Mouse (Mus musculus): Measurements from ENCODE around the gene Sertad3. TPM values are rescaled to one million over a fixed set of nuclear protein-coding genes. Genes with fewer than 3 reads are reported as not detected.
"Not testable (repeated sequence)": the region's sequence is repeated elsewhere in the genome, so short reads cannot be mapped to it uniquely, and the experiment has no call there.

Sertad3 gene
- total RNA-seq, 2 experiments from 2014 or later: 4.3 to 10.1 TPM

DNA sequence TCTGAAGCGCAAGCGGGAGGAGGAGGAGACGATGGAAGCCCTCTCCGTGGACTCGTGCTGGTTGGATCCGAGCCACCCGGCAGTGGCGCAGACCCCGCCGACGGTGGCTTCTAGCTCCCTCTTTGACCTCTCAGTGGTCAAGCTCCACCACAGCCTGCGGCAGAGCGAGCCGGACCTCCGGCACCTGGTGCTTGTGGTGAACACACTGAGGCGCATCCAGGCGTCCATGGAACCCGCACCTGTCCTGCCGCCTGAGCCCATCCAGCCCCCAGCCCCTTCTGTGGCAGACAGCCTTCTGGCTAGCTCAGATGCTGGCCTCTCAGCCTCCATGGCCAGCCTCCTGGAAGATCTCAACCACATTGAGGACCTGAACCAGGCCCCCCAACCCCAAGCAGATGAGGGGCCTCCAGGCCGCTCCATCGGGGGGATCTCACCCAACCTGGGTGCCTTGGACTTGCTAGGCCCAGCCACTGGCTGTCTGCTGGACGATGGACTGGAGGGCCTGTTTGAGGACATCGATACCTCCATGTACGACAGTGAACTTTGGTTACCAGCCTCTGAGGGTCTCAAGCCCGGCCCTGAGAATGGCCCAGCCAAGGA lies 15.8 kb downstream of the Sertad3 start:
- ATAC-seq (replicated peaks; ENCODE audit: low FRiP score, low TSS enrichment, poor library complexity, severe bottlenecking): no peak

DNA sequence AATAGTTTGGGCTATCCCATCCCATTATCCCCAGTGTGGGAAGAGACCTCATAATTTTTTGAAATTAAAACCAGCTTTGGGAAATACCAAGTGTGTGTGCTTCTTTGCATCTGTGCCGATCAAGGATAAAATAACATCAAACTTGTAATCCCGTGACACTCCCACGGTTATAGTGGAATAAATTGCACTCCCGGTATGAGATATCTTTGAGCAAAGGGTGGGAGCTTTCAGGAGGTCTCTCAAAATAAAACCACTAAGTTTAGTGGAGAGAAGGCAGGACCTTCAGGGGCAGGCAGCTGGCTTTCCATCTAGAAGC lies 16.6 kb downstream of the Sertad3 start:
- ATAC-seq (replicated peaks; ENCODE audit: low FRiP score, low TSS enrichment, poor library complexity, severe bottlenecking): no peak

DNA sequence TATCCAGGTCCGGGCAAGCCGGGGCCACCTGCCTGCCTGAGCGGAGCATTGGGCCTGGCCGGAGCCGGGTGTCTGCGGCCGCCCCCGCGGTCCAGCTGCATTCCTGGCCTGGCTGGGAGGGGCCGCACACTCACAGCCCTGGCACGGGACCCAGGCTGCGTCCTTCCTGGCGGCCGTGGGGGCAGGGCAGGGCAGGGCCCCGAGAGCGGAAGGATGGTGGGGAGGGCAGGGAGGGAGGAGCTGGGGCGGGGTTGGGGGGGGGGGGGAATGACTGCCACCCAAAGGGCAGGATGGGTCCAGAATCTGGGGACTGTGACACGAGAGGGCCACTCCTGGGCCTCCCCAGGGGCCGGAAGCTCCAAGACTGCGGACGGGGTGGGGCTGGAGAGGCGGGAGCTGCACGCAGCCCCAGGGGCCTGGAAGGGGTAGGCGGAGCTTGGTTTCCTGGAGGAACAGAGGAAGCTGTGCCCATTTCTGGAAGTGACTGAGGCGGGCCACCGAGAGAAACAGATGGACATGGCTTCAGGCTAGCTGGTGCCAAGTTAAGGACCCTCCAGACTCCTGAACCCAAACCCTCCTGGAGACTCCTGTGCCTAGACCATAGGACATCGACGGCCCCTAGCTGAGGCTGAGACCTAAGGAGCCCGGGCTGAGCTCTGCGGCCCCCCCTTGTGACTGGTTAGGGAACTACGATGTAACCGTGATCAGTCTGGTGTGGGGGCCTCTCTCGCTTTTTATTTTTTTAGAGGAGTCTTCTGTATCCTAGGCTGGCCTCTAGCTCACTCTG lies 17.2 kb downstream of the Sertad3 start:
- peak; percentile 74 for ATAC-seq (replicated peaks; ENCODE audit: low FRiP score, low TSS enrichment, poor library complexity, severe bottlenecking)

DNA sequence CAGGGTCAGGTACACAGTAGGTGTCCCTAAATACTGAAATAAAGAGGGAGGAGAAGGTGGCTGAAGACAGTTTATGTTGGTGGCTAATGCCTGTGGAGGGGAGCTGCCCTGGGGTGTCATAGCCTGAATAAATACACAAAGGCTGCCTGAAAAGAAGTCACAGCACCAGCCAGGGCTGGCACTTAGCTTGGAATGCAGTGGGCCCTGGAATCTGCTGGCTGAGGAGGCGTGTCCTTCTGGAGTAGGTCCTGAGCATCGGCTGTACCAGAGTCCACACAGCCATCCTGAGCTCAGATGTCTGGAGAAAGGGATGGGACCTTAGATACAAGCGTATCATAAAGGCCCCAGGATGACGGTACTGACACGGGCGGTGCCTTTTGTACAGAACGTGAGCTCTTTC lies 18.3 kb downstream of the Sertad3 start:
- ATAC-seq (replicated peaks; ENCODE audit: low FRiP score, low TSS enrichment, poor library complexity, severe bottlenecking): no peak

DNA sequence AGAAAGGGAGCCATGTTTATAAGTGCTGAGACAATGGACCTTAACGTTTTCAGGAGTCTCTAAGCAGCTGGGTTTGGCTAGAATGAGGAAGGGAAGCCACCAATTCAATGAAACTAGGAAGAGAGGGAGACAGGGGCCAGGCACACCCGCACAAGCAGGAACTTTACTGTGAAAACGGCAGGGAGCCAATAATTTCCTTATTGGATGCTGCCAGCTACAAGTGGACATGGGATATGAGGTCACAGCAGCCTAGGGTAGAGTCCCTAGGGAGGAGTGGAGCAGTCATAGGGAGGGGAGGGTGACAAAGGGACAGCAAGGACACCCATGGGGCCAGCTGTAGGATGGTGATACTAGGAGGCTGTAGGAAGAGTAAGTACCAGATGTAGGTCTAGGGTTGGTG lies 19.5 kb downstream of the Sertad3 start:
- ATAC-seq (replicated peaks; ENCODE audit: low FRiP score, low TSS enrichment, poor library complexity, severe bottlenecking): no peak

DNA sequence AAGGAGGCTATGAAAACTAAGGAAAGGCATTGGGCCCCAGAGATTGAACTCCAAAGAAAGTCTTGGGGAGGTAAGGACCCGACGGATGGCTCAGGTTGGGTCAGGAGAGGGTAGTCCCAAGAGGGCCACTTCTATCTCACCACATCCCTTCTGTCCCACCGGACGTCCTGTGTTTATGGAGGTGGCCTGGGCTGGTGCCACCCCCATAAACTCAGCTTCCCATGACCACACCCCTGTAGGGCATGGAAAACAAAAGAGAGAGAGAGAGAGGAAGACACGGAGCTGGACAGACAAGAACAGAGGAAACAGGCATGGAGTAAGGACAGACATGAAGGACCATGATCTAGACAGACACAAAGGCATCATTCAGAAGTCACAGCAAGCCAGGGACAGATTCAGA lies 19.9 kb downstream of the Sertad3 start:
- no peak for ATAC-seq (replicated peaks; ENCODE audit: low FRiP score, low TSS enrichment, poor library complexity, severe bottlenecking)

DNA sequence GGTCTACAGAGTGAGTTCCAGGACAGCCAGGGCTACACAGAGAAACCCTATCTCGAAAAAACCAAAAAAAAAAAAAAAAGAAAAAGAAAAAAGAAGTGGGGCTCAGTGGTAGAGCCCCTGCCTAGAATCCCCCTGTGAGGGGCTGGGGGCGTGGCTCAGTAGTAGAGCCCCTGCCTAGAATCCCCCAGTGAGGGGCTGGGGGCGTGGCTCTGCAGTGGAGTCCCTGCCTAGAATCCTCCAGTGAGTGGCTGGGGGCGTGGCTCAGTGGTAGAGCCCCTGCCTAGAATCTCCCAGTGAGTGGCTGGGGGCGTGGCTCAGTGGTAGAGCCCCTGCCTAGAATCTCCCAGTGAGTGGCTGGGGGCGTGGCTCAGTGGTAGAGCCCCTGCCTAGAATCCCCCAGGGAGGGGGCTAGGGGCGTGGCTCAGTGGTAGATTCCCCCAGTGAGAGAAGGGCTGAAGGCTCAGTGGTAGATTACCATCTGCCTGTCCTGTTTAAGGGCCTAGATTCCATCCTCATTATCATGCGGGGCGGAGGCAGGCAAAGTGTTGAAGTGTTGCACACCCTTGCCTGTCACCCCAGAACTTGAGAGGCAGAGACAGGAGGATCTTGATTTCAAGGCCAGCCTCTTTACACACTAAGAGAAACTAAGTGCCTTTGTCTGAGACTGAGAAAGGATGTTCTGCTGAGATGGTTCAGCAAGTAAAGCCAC lies 21.2 kb downstream of the Sertad3 start:
- not testable (repeated sequence) for ATAC-seq (replicated peaks; ENCODE audit: low FRiP score, low TSS enrichment, poor library complexity, severe bottlenecking)

DNA sequence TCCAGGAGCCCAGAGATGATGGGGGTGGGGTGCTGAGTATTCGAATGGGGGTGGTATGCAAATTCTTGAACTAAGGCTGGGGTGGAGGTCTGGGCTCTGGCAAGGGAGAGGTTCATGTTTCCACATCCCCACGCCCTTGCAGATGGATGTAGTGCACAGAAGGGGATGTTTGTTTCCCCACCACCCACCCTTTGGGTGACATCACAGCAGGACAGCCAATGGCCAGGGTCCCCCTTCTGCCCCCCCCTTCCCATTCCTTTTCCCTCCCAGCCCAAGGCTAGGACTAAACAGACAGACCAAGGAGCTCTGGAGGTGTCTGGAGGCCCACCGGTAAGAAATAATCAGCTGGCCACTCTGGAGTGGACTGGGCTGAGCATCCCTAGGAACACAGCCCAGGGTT lies 25.5 kb downstream of the Sertad3 start, which contains the start of gene Prx:
Gene Prx, plus strand, starts transcription at position 289 of the 400 bp plus-strand sequence.
- no peak for ATAC-seq (replicated peaks; ENCODE audit: low FRiP score, low TSS enrichment, poor library complexity, severe bottlenecking)

DNA sequence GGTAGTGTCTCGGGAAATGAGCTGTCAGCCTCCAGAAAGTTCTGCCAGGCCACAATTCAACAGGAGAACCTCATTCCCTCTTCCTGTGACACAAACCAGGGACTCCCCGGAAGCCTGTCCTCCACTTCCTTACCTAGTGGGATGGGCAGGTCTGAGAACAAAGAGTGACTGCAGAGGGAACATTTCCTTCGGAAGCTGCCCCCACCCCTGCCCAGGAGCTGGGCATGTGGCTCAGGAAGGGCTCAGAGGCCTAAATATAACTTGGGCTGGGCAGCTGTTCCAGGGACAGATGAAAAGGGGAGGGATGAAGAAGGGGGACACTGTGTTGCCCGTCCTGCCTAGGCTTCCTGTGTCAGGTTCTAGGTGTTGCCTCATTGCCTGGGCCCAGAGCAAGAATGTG lies 28.1 kb downstream of the Sertad3 start:
- no peak for ATAC-seq (replicated peaks; ENCODE audit: low FRiP score, low TSS enrichment, poor library complexity, severe bottlenecking)

DNA sequence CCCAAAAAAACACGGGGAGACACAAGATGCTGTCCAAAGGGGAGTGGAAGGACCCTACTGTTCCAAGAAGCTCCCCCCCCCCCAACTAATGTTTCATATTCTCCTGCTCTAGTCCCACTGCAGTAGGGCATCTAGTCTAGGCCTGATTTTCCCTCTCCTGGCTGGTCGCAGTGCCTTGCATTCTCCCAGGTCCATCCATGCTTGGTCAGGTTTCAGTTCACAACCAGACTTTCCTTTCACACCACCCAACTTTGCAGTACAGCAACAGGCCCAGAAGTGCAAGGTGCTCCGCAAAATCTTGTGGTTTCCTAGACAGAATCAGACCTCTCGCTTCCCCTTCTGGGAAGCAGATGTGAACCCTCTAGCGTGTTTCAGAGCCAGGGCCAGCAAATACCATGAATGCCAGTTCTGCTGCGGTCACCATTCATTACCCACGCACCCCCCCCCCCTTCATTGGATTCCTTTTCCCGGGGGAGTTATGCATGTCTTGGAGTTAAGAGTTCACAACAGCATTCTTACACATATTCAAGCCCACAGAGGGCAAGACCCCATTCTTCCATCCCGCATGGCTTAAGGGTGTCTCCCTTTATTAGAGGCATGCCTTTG lies 33.3 kb downstream of the Sertad3 start:
- ATAC-seq (replicated peaks; ENCODE audit: low FRiP score, low TSS enrichment, poor library complexity, severe bottlenecking): no peak

DNA sequence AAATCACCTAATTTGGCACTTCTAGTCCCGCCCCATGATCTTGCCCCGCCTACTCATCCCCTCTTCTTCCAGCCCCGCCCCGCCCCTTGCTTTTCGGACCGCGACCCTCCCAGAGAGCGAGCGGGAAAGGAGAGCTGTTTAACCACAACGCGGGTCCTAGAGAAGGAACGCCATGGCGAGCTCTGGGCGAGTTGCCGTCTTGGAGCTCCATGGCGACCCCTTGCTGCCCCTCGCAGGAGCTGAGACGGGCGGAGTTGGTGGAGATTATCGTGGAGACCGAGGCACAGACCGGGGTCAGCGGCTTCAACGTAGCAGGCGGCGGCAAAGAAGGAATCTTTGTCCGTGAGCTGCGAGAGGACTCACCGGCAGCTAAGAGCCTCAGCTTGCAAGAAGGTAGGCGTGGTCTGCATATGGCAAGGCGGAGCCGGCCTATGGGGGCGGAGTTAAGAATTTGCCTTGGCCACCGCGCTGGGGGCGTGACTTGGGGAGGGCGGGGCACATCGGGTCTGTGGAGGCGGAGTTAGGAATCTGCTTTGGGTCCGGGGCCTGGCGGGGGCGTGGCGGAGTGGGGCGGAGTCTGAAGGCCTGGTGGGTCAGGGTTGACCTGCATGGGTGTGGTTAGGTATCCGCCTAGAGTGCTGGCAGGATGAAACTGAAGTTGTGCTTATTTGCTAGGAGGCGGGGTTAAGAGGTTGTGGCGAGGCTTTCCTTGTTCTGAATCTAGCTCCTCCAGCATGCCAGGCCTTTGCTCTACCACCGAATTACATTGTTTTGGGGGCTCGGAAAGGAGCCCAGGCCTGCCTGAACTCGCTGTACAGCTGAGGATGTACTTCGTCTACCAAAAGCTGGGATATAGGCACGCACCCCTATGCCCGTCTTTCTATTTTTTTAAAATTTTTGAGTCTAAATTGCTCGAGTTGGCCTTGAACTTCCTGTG lies 34.4 kb downstream of the Sertad3 start:
- ATAC-seq (replicated peaks; ENCODE audit: low FRiP score, low TSS enrichment, poor library complexity, severe bottlenecking): peak; percentile 91

DNA sequence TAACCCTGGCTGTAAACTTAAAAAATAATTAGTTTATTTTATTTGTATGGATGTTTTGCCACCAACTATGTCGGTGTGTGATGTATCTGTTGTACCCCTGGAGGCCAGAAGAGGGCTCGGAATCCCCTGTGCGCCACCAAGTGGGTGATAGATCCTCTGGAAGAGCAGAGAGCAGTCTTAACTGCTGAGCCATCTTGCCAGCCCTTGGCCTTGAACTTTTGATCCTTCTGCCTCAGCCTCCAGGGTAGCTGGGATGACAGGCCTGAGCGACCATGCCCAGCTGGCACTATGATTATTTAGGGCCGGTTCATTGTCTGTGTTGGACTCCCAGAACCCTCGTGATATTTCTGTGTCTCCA lies 35.1 kb downstream of the Sertad3 start:
- ATAC-seq (replicated peaks; ENCODE audit: low FRiP score, low TSS enrichment, poor library complexity, severe bottlenecking): peak; percentile 84

DNA sequence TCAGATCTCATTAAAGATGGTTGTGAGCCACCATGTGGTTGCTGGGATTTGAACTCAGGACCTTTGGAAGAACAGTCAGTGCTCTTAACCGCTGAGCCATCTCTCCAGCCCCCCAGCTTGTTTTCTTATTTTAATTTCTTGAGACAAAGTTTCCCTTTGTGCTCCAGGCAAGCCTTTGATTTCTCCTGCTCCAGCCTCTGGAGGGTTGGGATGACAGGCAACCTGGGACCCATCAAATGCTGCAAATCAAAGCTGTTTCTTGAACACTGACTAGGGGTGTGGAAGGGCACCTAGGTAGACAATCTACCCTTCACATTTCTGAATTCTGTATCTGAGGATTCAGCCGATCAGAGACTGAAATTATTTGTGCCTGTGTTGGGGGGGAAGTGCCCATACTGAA lies 37.2 kb downstream of the Sertad3 start:
- ATAC-seq (replicated peaks; ENCODE audit: low FRiP score, low TSS enrichment, poor library complexity, severe bottlenecking): no peak

DNA sequence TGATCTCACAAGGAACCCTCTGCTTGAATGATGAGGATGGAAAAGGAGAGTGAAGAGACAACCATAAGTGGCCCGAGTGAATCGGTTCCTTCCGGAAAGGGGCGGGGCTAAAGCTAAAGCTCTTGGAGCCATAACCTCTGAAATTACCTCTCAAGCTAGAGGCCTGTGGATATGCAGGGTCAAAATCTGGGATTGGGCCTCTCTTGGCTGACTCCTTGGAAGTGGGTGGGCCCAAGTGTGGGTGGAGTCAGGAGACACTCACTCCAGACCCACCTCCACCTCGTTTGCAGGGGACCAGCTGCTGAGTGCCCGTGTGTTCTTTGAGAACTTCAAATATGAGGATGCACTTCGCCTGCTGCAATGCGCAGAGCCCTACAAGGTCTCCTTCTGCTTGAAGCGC lies 41.4 kb downstream of the Sertad3 start:
- ATAC-seq (replicated peaks; ENCODE audit: low FRiP score, low TSS enrichment, poor library complexity, severe bottlenecking): no peak

DNA sequence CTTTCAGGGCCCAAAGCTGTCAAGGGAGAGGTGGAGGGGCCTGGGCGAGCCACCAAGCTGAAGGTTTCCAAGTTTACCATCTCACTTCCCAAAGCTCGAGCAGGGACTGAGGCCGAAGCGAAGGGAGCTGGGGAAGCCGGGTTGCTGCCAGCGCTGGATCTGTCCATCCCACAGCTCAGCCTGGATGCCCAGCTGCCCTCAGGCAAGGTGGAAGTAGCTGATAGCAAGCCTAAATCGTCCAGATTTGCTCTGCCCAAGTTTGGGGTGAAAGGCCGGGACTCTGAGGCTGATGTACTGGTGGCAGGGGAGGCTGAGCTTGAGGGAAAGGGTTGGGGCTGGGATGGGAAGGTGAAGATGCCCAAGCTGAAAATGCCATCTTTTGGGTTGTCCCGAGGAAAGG lies 44.7 kb downstream of the Sertad3 start:
- ATAC-seq (replicated peaks; ENCODE audit: low FRiP score, low TSS enrichment, poor library complexity, severe bottlenecking): no peak

DNA sequence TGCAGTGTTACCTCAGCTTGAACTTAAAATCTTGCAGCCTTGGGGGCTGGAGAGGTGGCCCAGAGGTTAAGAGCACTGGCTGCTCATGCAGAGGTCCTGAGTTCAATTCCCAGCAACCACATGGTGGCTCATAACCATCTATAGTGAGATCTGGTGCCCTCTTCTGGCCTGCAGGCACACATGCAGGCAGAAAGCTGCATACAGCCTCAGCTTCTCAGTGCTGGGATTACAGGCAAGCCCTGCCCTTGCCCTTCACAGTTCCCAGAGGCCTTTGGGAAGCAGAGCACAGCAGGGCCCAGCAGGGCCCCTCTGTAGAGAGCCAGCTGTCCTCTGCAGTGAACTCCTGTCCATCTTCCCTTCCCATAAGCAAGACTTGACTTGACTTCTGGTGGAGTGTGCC lies 46.5 kb downstream of the Sertad3 start:
- no peak for ATAC-seq (replicated peaks; ENCODE audit: low FRiP score, low TSS enrichment, poor library complexity, severe bottlenecking)

DNA sequence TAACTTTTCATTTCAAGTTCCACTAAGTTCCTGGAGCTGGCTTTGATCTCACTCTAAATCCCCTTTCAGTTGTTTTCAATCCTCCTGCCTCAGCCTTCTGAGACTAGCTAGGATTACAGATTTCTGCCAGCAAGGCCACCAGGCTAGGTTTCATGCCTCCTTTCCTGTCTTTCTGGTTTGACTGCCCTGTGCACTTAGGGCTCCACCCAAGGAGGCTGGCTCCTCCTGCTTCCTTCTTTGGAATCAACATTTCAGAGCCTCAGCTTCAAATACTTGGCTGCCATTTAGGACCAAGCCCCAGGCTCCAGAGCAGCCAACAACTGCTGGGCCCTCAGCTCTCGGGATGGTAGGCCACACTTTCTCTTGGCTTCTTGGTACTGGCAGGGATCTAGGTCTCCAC lies 47.0 kb downstream of the Sertad3 start:
- ATAC-seq (replicated peaks; ENCODE audit: low FRiP score, low TSS enrichment, poor library complexity, severe bottlenecking): no peak

DNA sequence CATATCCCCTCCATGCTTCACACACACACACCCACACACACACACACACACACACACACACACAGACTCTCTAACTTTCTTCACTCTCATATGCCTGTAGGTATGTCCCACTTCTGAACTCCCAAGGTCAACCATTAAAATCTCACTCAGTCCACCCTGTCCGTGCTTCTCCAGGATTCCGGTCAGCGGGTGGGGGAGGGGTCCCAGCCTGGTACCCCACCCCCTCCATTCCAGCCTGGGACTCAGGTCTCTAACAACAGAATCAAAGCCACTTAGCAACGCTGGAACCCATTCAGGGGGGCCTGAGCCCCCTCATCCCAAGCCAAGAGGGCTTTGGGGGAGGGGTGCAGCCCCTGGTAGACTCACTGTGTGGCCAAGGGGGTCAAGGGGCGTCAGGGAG lies 49.4 kb downstream of the Sertad3 start, which contains the start of gene Hipk4:
Gene Hipk4, plus strand, starts transcription at position 301 of the 400 bp plus-strand sequence.
- no peak for ATAC-seq (replicated peaks; ENCODE audit: low FRiP score, low TSS enrichment, poor library complexity, severe bottlenecking)

DNA sequence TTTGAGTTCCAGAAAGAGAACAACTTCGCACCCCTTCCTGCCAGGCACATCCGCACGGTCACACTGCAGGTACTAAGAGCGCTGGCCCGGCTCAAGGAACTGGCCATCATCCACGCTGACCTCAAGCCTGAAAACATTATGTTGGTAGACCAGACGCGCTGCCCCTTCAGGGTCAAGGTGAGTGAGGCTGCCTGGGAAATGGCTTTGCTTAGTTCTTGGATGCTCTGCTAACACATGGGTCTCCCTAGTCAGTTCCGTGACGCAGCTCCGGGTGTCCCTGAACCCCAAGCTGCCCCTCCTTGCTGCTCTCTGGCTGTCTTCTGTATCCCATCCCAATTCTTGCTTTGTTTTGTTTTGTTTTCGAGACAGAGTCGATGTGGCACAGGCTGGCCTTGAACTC lies 50.2 kb downstream of the Sertad3 start:
- ATAC-seq (replicated peaks; ENCODE audit: low FRiP score, low TSS enrichment, poor library complexity, severe bottlenecking): no peak
